Mouse (Mus musculus) megakaryocyte progenitor cell, adult 5-6 weeks (primary cell): ENCODE data around the gene Rgma. TPM values are rescaled to one million over a fixed set of nuclear protein-coding genes. Genes with fewer than 3 reads are reported as not detected.

Experiments used
- ATAC-seq: replicated peaks from 2 replicates; pipeline ENCODE4 v1.8.0; 2016; ENCODE audit warnings: mild to moderate bottlenecking, moderate TSS enrichment, inconsistent platforms; ENCODE audit not compliant: poor library complexity
- total RNA-seq, 2 experiments: library from RNA; stranded (forward) in 1 of 2; stranded (reverse) in 1 of 2; fragments of 157-497, 149-512 nt in 1 of 2; fragments of 200-1000 nt in 1 of 2; gene quantifications; 2 replicates each; pipeline versions ENCODE4 v1.2.3 to v1.2.4; 2015 to 2017

Gene Rgma
- total RNA-seq, 2 experiments from 2014 or later = not detected

DNA sequence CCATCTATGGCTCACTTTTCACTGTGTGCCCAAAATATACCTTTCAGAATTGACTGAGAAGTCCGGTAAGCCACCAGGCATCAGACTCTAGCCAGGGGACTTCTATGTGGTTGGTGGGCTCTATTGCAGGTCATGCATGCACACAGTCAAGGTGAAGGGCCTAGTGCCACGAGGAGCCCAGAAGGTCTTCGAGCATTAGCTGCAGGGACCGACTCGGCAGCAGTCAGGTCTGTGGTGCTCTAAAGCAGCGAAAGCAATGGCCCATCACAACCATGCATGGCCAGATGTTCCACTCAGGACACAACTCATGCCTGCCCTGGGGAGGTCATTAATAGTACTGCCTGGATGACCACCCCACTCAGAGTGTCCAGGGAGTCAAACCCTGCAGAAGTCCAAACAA is 52.5 kb downstream of the Rgma start:
- no peak for ATAC-seq

- ATAC-seq = 0 out of 2 replicates have a peak, but pooled peaks have one; percentile 29
These were observed 53.2 kb downstream of the Rgma start for GRCm38 (mm10) chr7:73428525-73428924.

GRCm38 (mm10) chr7:73433637-73434335 is 58.5 kb downstream of the Rgma start:
- ATAC-seq = no peak

DNA sequence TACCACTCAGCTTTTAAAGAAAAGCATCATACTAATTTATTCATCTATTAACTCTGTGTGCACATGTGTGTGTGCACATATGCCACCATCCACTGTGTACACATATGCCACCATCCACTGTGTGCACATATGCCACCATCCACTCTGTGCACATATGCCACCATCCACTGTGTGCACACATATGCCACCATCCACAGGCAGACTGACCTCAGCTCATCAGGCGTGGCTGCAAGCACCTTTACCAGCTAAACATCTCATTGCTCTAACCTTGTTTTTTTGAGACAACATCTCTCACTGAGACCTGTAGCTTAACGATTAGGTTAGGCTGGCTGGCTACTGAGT is 59.0 kb downstream of the Rgma start:
- ATAC-seq = no peak

GRCm38 (mm10) chr7:73435685-73436084 is 60.4 kb downstream of the Rgma start:
- ATAC-seq = peak; percentile 63; the same call in 1 of the 2 replicates

GRCm38 (mm10) chr7:73441802-73442201 is 66.5 kb downstream of the Rgma start:
- ATAC-seq = no peak

GRCm38 (mm10) chr7:73442246-73442645 is 66.9 kb downstream of the Rgma start:
- ATAC-seq = no peak

GRCm38 (mm10) chr7:73451594-73451993 is 76.3 kb downstream of the Rgma start:
- peak; percentile 76 for ATAC-seq

- peak; percentile 42; the same call in 1 of the 2 replicates for ATAC-seq
These were observed 77.0 kb downstream of the Rgma start for GRCm38 (mm10) chr7:73452187-73452808.

- no peak for ATAC-seq
These were observed 78.8 kb downstream of the Rgma start for GRCm38 (mm10) chr7:73454113-73454512.

DNA sequence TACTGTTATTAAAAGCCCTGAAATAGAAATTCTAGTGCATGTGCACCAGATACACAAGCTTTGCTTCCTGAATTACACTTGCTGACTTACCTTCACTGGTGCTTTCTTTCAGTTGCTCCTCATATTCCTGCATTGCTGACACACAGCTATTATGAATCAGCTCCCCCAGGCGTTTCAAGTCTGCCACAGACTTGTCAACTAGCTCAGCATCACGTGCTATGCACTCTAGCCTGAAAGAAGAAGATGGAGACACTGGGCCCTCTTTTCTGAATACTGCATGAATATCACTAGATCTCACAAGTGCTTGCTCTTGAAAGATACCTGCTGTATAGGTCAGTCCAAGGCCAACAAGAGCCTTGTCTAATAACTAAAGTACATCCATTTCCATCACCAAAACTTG is 88.2 kb downstream of the Rgma start:
- no peak for ATAC-seq

DNA sequence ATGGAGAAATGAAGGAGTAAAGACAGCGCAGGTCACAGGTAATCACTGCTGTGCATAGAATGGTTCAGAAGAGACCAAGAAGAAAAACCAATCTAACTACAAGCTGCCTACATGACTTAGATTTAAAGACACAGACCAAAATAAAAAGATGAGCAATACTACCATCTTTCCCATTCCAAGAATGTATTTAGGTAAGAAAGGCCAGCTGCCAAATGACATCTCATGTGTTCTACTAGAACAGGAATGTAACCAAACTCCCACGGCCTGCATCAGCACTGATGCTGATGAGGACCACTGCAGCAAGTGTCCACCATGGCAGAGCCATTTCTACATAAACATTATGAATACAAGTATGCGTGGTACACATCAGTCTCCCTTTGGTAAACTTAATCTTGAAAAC is 92.4 kb downstream of the Rgma start:
- ATAC-seq = no peak

Other genes with a start within 250 kb of the Rgma start
- gene Chd2, start 166.3 kb downstream of the Rgma start, total RNA-seq (2015) = 46.8 and 54.3 TPM in 2 replicates
- gene Chd2, start 166.3 kb downstream of the Rgma start, total RNA-seq (2017) = 82.2 and 117 TPM in 2 replicates